Mouse (Mus musculus) T-cell, adult 2 months (primary cell): ENCODE results near the gene Rarg.
"Not testable (repeated sequence)": the region's sequence is repeated elsewhere in the genome, so short reads cannot be mapped to it uniquely, and the experiment has no call there.

Experiments used
- DNase-seq: peaks from one replicate; pipeline ENCODE4 v3.0.0; 2022; ENCODE audit warnings: low spot score

Rarg gene

GRCm38 (mm10) chr15:102238543-102239259, 18.6 kb downstream of the Rarg start:
- DNase-seq: no peak

GRCm38 (mm10) chr15:102235371-102236027, 21.8 kb downstream of the Rarg start:
- DNase-seq: no peak

GRCm38 (mm10) chr15:102233896-102234295, 23.4 kb downstream of the Rarg start:
- DNase-seq: no peak

- no peak for DNase-seq
Observed at GRCm38 (mm10) chr15:102232764-102233163, 24.6 kb downstream of the Rarg start.

- peak; percentile 72 for DNase-seq
Observed at GRCm38 (mm10) chr15:102231748-102232147, 25.6 kb downstream of the Rarg start, which contains the start of gene Itgb7. Gene Itgb7, minus strand, starts transcription at chr15:102231944.

- DNase-seq: peak; percentile 56
Observed at GRCm38 (mm10) chr15:102230408-102231321, 26.7 kb downstream of the Rarg start.

GRCm38 (mm10) chr15:102225619-102226018, 31.7 kb downstream of the Rarg start:
- not testable (repeated sequence) for DNase-seq

- DNase-seq: peak; percentile 86
Observed at GRCm38 (mm10) chr15:102224992-102225617, 32.2 kb downstream of the Rarg start.

- DNase-seq: peak; percentile 80
Observed at GRCm38 (mm10) chr15:102224186-102224991, 32.9 kb downstream of the Rarg start.

DNA sequence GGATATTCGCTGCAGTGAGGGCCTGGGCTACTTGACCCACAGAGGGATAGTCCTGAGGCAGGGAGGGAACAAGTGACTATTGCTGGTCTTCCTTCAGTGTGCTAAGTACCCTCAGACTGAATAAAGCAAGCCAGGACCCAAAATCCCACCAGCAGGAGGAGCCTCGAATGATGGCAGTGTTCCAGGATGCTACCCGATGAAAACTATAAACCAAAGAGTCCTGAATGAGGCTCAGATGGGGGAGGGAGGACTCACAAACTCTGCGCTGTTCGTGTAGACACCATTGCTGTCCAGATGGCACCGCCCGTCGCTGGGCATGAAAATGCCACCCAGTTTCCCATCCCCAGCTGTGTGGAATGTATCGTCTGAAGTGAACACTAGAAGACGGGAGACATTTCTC, 34.9 kb downstream of the Rarg start:
- DNase-seq: no peak

DNA sequence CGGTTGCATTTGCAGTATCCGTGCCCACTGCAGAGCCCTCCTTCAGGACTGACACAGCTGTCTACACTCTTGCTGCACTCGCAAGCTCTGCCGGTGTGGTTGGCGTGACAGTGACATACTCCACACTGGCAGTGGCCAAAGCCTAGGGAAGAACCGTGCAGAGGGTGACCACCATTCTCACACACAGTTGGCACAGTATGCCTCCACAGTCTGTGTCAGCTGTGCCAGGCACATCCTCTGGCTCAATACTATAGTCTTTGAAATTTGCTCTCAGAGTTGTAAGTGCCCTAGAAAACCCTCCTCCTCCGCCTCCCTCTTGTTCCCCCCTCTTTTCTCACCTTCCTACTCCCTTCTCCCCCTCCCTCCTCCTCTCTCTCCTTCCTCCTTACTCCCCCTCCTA, 40.0 kb downstream of the Rarg start:
- no peak for DNase-seq

- DNase-seq: no peak
Observed at GRCm38 (mm10) chr15:102216459-102217228, 40.7 kb downstream of the Rarg start.

- DNase-seq: no peak
Observed at GRCm38 (mm10) chr15:102215624-102216023, 41.7 kb downstream of the Rarg start.

- no peak for DNase-seq
Observed at GRCm38 (mm10) chr15:102214132-102214531, 43.2 kb downstream of the Rarg start.

- no peak for DNase-seq
Observed at GRCm38 (mm10) chr15:102211895-102212294, 45.4 kb downstream of the Rarg start.

- no peak for DNase-seq
Observed at GRCm38 (mm10) chr15:102210816-102211215, 46.5 kb downstream of the Rarg start.

GRCm38 (mm10) chr15:102209114-102209513, 48.2 kb downstream of the Rarg start:
- no peak for DNase-seq

GRCm38 (mm10) chr15:102208092-102208561, 49.2 kb downstream of the Rarg start:
- peak; percentile 33 for DNase-seq

DNA sequence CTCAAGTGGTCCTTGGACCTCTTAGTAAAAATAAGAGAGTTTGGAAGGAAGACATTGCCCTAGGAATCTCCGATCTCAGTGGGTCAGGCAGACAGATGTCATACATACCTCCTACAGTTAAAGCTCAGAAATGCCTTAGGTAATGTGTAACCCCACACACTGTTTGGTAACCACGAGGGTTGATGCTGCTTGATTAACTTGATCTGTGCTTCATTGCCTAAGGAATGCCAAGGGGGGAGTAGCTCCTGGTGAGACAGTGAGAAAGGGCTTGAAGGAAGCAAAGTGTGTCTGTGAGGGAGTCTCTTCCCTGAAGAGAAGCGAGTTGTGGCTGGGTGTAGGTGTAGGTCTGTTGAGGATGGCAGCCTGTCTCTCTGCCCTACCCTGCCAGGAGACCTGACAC, 50.0 kb downstream of the Rarg start:
- no peak for DNase-seq

DNA sequence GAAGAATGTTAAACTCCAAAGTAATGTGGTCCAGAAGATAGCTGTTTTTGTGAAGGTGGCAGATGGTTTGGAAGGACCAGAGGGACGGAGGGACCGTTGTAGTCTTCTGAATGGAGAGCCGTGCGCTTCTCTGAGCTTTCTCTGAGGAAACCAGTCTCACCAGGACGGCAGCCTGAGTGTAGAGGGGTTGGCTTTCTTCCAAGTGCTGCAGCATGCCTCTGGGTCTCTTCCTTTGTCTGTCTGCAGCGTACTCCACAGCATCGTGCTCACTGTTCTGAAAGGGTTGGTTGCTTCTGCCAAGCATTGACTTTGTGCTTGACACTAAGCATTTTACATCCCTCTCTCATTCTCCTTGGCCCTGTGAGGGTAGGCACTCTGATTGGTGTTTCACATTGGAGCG, 51.5 kb downstream of the Rarg start:
- DNase-seq: peak; percentile 38
